Mouse (Mus musculus) forebrain, embryonic 12.5 days (tissue): ENCODE data around the gene Gpa33. TPM values are rescaled to one million over a fixed set of nuclear protein-coding genes. Genes with fewer than 3 reads are reported as not detected.
"Not testable (repeated sequence)": the region's sequence is repeated elsewhere in the genome, so short reads cannot be mapped to it uniquely, and the experiment has no call there.

ENCODE experiments used
- ATAC-seq: fragments of 200-750 bp; cut with Nextera tagmentation; 2 replicates; pipeline ENCODE4 v1.8.0; 2017; ENCODE audit warnings: moderate TSS enrichment; ENCODE audit not compliant: low FRiP score
- H3K27ac ChIP-seq: fragments of 300-500 bp; sonication (generic); 2 replicates; pipeline ENCODE4 v1.5.1; 2016; ENCODE audit warnings: mild to moderate bottlenecking
- H3K27me3 ChIP-seq: fragments of 300-500 bp; sonication (generic); 2 replicates; pipeline ENCODE4 v1.6.1; 2016; ENCODE audit warnings: mild to moderate bottlenecking
- H3K36me3 ChIP-seq: fragments of 300-500 bp; sonication (generic); replicated peaks from 2 replicates; pipeline ENCODE4 v1.6.1; 2016; ENCODE audit warnings: mild to moderate bottlenecking
- H3K4me1 ChIP-seq: fragments of 300-500 bp; sonication (generic); 2 replicates; pipeline ENCODE4 v1.6.1; 2016
- H3K4me2 ChIP-seq: fragments of 300-500 bp; sonication (generic); 2 replicates; pipeline ENCODE4 v1.6.1; 2016; ENCODE audit warnings: mild to moderate bottlenecking, moderate library complexity
- H3K4me3 ChIP-seq: fragments of 300-500 bp; sonication (generic); replicated peaks from 2 replicates; pipeline ENCODE4 v1.5.1; 2016; ENCODE audit warnings: mild to moderate bottlenecking
- H3K9ac ChIP-seq: fragments of 300-500 bp; sonication (generic); 2 replicates; pipeline ENCODE4 v1.6.1; 2016; ENCODE audit warnings: mild to moderate bottlenecking
- H3K9me3 ChIP-seq: fragments of 300-500 bp; sonication (generic); 2 replicates; pipeline ENCODE4 v1.6.1; 2016
- WGBS: fragments of 180-500 bp; shearing (Covaris S2); methylation state at CpG from one replicate; pipeline ENCODE4 v1.1.7; 2016; 5-methylcytosine and 5-hydroxymethylcytosine counted together
- polyA plus RNA-seq: library from polyadenylated mRNA; unstranded; fragments of >200 nt; fragmentation: Nextera tagmentation; extraction: Ambion mirVana; gene quantifications from 2 replicates; pipeline ENCODE4 v1.2.1, GENCODE M21; 2016

The Gpa33 gene
- polyA plus RNA-seq, 1 experiment from 2014 or later: not detected

DNA sequence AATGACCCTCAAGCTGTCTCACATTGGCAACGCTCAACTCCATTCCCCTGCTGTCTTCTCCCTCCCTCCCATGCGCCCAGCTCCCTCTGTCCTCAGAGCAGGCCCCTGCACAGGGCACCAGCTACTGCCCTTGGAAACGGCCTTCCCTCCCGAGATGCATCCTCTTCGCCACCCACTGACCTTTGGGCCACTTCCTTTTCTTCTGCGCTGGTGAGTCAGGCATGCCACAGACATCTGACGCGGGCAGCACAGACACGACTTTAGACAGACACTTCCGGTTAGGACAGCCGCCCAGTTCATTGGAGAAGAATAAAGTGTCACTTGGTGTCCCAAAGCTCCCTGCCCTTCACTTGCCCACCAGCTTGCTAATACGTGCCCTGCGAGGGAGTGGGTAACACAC lies 8.1 kb downstream of the Gpa33 start:
- no peak overlapping the region for H3K4me2 ChIP-seq
- no peaks in the 10 kb centered on the region for H3K36me3 ChIP-seq
- peaks cover 16% of the 10 kb centered on the region; the same call in 1 of the 2 replicates for H3K4me1 ChIP-seq
- ATAC-seq: no peak
- H3K27ac ChIP-seq: no peak overlapping the region
- no peak overlapping the region for H3K9ac ChIP-seq
- H3K9me3 ChIP-seq: no peaks in the 10 kb centered on the region
- WGBS: 85% methylated on average over 13 of the region's 13 CpGs
- H3K27me3 ChIP-seq: peaks cover 6% of the 10 kb centered on the region; the same call in 1 of the 2 replicates
- H3K4me3 ChIP-seq: no peak overlapping the region

- Histone ChIP-seq H3K36me3 (no peaks in the 10 kb centered on the region), H3K9me3 (no peaks in the 10 kb centered on the region), H3K4me2 (no peak overlapping the region), H3K9ac (no peak overlapping the region), H3K27me3 (peaks cover 6% of the 10 kb centered on the region; the same call in 1 of the 2 replicates), H3K27ac (no peak overlapping the region), H3K4me1 (peaks cover 16% of the 10 kb centered on the region; the same call in 1 of the 2 replicates), H3K4me3 (no peak overlapping the region)
- ATAC-seq: 0 out of 2 replicates have a peak, but pooled peaks have one; percentile 23
- 67% methylated on average over 3 of the region's 3 CpGs for WGBS
Observed at GRCm38 (mm10) chr1:166139113-166139512, 9.1 kb downstream of the Gpa33 start.

DNA sequence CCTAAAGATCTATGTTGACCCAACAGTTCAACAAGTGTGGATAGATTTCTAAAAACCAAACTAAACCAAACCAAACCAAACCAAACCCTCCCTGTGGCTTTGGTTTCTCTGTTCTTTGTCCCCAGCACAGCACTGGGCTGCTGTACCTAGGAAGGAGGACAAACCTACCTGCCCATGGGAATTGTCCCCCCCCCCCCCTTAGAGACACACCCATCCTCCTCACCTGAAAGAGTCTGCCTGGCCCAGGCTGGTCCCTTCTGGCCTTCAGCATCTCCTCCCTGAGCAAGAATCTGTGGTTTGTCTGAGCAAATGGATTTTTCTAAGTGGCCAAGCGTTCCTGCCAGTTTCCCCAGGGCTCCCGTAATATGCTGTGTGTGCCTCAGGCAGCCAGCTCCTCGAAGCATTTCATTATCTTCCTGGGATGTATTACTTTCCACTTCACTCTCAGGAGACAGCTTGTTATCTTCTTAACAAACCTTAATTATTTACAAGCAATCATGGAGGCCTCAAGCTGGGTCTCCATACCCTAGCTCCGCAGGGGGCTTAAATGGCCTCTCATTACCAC lies 9.7 kb downstream of the Gpa33 start:
- H3K4me2 ChIP-seq: no peak overlapping the region
- peaks cover 6% of the 10 kb centered on the region; the same call in 1 of the 2 replicates for H3K27me3 ChIP-seq
- H3K4me1 ChIP-seq: peaks cover 16% of the 10 kb centered on the region; the same call in 1 of the 2 replicates
- no peak overlapping the region for H3K9ac ChIP-seq
- no peaks in the 10 kb centered on the region for H3K9me3 ChIP-seq
- no peak overlapping the region for H3K27ac ChIP-seq
- WGBS: 42% methylated on average over 4 of the region's 4 CpGs
- no peak overlapping the region for H3K4me3 ChIP-seq
- H3K36me3 ChIP-seq: no peaks in the 10 kb centered on the region
- ATAC-seq: no peak

DNA sequence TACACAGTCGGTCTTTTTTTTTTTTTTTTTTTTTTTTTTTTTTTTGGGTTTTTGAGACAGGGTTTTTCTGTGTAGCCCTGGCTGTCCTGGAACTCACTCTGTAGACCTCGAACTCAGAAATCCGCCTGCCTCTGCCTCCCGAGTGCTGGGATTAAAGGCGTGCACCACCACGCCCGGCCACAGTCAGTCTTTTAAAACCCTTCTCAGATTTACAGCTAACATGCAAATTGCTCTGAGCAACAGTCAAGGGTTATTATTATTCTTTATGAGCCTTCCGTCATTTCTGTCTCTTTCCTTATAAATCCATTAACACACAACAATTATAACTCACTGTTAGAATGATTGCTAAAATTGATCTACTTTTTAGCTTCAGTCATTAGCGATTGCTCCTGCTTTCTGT lies 11.8 kb downstream of the Gpa33 start:
- not testable (repeated sequence) for H3K9me3 ChIP-seq, H3K36me3 ChIP-seq, H3K27me3 ChIP-seq, H3K4me3 ChIP-seq, H3K27ac ChIP-seq, H3K4me2 ChIP-seq, ATAC-seq, H3K9ac ChIP-seq
- 88% methylated on average over 9 of the region's 9 CpGs for WGBS
- H3K4me1 ChIP-seq: peaks cover 12% of the 10 kb centered on the region; the same call in 1 of the 2 replicates

- Histone ChIP-seq H3K9ac (no peak overlapping the region), H3K4me1 (peaks cover 12% of the 10 kb centered on the region; the same call in 1 of the 2 replicates), H3K27ac (no peak overlapping the region), H3K4me2 (no peak overlapping the region), H3K27me3 (peaks cover 9% of the 10 kb centered on the region; the same call in 1 of the 2 replicates), H3K4me3 (no peak overlapping the region), H3K9me3 (no peaks in the 10 kb centered on the region), H3K36me3 (no peaks in the 10 kb centered on the region)
- WGBS: 78% methylated on average over 6 of the region's 6 CpGs
- ATAC-seq: no peak
Observed at GRCm38 (mm10) chr1:166142369-166142768, 12.3 kb downstream of the Gpa33 start.

DNA sequence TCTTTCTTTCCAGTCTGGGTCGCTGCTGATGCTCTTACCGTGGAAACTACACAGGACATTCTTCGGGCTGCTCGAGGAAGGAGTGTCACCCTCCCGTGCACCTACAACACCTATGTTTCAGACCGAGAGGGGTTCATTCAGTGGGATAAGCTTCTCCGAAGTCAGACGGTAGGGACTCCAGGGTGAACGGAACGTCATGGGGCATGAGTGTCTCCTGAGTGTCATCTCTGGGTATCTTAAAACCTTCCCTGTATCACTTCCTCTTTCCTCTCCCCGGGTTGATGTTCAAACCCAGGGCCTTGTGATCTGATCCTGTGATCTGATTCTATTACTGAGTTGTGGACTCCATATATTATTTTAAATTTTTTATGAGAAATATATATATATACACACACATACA lies 16.6 kb downstream of the Gpa33 start:
- H3K9ac ChIP-seq: no peak overlapping the region
- 91% methylated on average over 11 of the region's 11 CpGs for WGBS
- no peaks in the 10 kb centered on the region for H3K36me3 ChIP-seq
- no peak overlapping the region for H3K4me3 ChIP-seq
- H3K4me1 ChIP-seq: peaks cover 3% of the 10 kb centered on the region; the same call in 1 of the 2 replicates
- ATAC-seq: no peak
- no peak overlapping the region for H3K4me2 ChIP-seq
- no peak overlapping the region for H3K27ac ChIP-seq
- no peaks in the 10 kb centered on the region for H3K9me3 ChIP-seq
- 0 out of 2 replicates have a peak, but pooled peaks cover 3% of the 10 kb centered on the region for H3K27me3 ChIP-seq

DNA sequence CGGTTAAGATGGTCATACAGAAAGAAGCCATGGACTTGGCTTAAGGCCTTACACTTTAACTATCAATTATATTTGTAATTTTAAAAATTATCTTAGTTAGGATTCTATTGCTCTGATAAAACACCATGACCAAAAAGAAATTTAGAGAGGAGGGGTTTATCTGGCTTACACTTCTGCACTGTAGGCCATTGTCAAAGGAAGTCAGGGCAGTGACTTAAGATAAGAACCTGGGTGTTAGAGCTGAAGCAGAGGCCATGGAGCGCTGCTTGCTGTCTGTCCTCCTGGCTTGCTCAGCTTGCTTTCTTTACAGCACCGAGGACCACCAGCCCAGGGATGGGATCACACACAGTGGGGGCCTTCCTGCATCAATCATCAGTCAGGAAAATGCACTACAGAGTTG lies 17.6 kb downstream of the Gpa33 start:
- Histone ChIP-seq H3K9me3 (no peaks in the 10 kb centered on the region), H3K4me1 (peaks cover 3% of the 10 kb centered on the region; the same call in 1 of the 2 replicates), H3K4me2 (no peak overlapping the region), H3K27me3 (0 out of 2 replicates have a peak, but pooled peaks cover 7% of the 10 kb centered on the region), H3K9ac (no peak overlapping the region), H3K36me3 (no peaks in the 10 kb centered on the region), H3K27ac (no peak overlapping the region), H3K4me3 (no peak overlapping the region)
- no peak for ATAC-seq
- WGBS: 76% methylated on average over 3 of the region's 3 CpGs

DNA sequence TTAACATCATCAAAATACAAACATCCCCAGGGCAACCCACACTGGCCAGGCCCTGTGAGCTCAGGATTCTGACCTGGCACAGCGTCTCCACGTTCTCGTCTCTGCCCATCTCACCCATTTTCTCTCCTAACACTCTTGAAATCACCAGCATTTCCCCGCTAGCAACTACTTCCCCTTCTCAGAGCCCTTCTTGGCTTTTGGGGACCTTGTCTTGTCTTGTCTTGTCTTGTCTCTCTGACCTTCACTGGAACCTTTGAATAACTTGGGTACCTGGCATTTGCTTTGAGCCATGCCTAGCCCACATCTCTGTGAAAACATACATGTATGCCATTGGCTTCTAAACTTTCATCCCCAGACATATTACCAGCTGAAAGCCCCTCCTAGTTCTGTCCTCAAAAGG lies 19.4 kb downstream of the Gpa33 start:
- 78% methylated on average over 4 of the region's 4 CpGs for WGBS
- H3K27me3 ChIP-seq: peaks cover 11% of the 10 kb centered on the region
- no peaks in the 10 kb centered on the region for H3K9me3 ChIP-seq
- no peaks in the 10 kb centered on the region for H3K36me3 ChIP-seq
- H3K27ac ChIP-seq: no peak overlapping the region
- H3K4me1 ChIP-seq: peaks cover 8% of the 10 kb centered on the region
- no peak for ATAC-seq
- no peak overlapping the region for H3K4me2 ChIP-seq
- no peak overlapping the region for H3K4me3 ChIP-seq
- H3K9ac ChIP-seq: no peak overlapping the region

- no peak for ATAC-seq
- no peaks in the 10 kb centered on the region for H3K9me3 ChIP-seq
- 83% methylated on average over 7 of the region's 7 CpGs for WGBS
Observed at GRCm38 (mm10) chr1:166150035-166150434, 20.0 kb downstream of the Gpa33 start.

GRCm38 (mm10) chr1:166151341-166151740 lies 21.3 kb downstream of the Gpa33 start:
- WGBS: 65% methylated on average over 11 of the region's 11 CpGs
- H3K4me2 ChIP-seq: no peak overlapping the region

More at GRCm38 (mm10) chr1:166150035-166150434, 20.0 kb downstream of the Gpa33 start:
- Histone ChIP-seq H3K9ac (no peak overlapping the region), H3K4me1 (peaks cover 8% of the 10 kb centered on the region), H3K27ac (no peak overlapping the region), H3K4me3 (no peak overlapping the region), H3K4me2 (no peak overlapping the region), H3K36me3 (no peaks in the 10 kb centered on the region), H3K27me3 (peaks cover 17% of the 10 kb centered on the region)

GRCm38 (mm10) chr1:166152034-166152433 lies 22.0 kb downstream of the Gpa33 start:
- no peak for ATAC-seq

More at GRCm38 (mm10) chr1:166151341-166151740, 21.3 kb downstream of the Gpa33 start:
- ATAC-seq: no peak
- Histone ChIP-seq H3K9ac (no peak overlapping the region), H3K27me3 (peaks cover 24% of the 10 kb centered on the region), H3K4me3 (no peak overlapping the region), H3K36me3 (no peaks in the 10 kb centered on the region), H3K4me1 (peaks cover 8% of the 10 kb centered on the region), H3K9me3 (no peaks in the 10 kb centered on the region), H3K27ac (no peak overlapping the region)

DNA sequence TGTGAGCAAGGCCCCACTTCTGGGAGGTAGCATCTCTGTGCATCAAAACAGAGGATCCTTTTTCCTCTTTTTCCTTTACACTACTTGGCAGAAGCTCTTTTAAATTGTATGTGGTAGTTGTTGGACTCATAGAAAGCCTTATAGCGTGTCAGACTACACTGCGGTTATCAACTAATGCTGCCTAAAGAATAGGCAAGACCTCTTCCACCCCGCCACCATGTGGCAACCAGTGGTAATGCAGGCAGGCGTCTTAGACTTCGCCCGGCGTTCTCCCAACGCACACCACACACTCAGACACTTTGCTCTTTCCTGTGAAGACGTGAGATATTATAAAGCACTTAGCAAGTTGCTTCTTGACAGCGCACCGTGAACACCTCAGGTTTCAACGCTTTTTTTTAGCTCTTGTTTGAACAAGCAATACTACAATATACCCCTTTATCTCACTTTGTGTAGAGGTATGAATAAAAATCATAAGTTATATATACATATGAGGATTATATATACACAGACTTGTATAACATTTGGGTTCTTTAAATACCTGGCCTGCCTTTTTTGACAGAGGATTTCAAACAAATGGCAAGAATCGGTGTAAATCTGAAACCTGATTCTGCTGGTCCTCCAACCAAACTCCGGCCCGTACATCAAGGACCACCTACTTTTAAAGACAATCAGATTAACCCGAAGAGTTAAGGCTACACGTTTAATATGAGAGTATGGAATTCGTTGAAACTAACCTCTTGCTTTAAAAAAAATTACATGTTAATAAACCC lies 23.5 kb downstream of the Gpa33 start:
- peak overlapping the region; percentile 22; the same call in 1 of the 2 replicates for H3K4me2 ChIP-seq
- no peak overlapping the region for H3K27ac ChIP-seq
- H3K27me3 ChIP-seq: peaks cover 30% of the 10 kb centered on the region
- H3K36me3 ChIP-seq: no peaks in the 10 kb centered on the region
- H3K4me3 ChIP-seq: no peak overlapping the region
- 11% methylated on average over 18 of the region's 18 CpGs for WGBS
- H3K9ac ChIP-seq: no peak overlapping the region
- peak; percentile 59; the same call in 1 of the 2 replicates for ATAC-seq
- H3K4me1 ChIP-seq: peaks cover 8% of the 10 kb centered on the region
- H3K9me3 ChIP-seq: no peaks in the 10 kb centered on the region

More at GRCm38 (mm10) chr1:166152034-166152433, 22.0 kb downstream of the Gpa33 start:
- Histone ChIP-seq H3K4me1 (peaks cover 8% of the 10 kb centered on the region), H3K27ac (no peak overlapping the region), H3K4me3 (no peak overlapping the region), H3K9me3 (no peaks in the 10 kb centered on the region), H3K36me3 (no peaks in the 10 kb centered on the region), H3K27me3 (peaks cover 23% of the 10 kb centered on the region), H3K9ac (no peak overlapping the region), H3K4me2 (no peak overlapping the region)
- 91% methylated on average over 10 of the region's 10 CpGs for WGBS
